ENCODE assay signal across 13 mouse cellular contexts in the genomic region with DNA sequence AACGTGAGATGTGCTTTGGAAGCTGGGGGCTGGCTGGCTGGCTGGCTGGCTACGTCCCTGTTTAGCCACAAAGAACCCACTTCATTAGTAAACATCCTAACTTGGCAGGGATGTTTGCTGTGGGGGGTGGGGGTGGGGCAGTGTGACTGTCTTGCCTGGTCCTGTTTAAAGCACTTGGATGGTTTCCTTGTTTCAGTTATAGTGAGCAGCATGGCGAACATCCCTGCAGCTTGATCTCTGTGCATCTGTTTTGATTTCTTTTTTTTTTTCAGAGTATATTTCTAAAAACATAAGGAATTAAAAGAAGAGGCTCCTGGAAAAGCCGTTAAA. TPM values are rescaled to one million over a fixed set of nuclear protein-coding genes. Genes with fewer than 3 reads are reported as not detected.
A peak's percentile ranks its signal among the peaks of the same experiment; 100 is the strongest.
DNase-seq lines count a peak whose midpoint lies in the region; ATAC-seq and TF ChIP-seq lines count a peak whose summit lies in the region.
"Had no signal": no experiment of that assay in that cellular context is flagged by ENCODE, and none has a peak within 500 bp of the region (broad histone marks: within the 10 kb centered on the region; RNA-seq: fewer than 3 reads in every experiment).

No protein-coding gene starts in this region.

- TF ChIP-seq CTCF in brain, embryonic 14.5 days (IDR thresholded peaks at IDR 0.05; ENCODE audit: borderline replicate concordance, extremely low read depth, insufficient read depth, insufficient read length): no peak

- H3K9me3 ChIP-seq in heart, embryonic 15.5 days (replicated peaks): no peaks in the 10 kb centered on the region
- no peaks in the 10 kb centered on the region for H3K9me3 ChIP-seq in heart, embryonic 10.5 days
- no peaks in the 10 kb centered on the region for H3K9me3 ChIP-seq in lung, embryonic 16.5 days (ENCODE audit: control insufficient read depth, low read length)
- H3K9me3 ChIP-seq: limb, embryonic 10.5 days had no signal

- TF ChIP-seq POLR2A in brain, embryonic 14.5 days (IDR thresholded peaks at IDR 0.05; ENCODE audit: borderline replicate concordance, extremely low read depth, insufficient read depth, insufficient read length, poor library complexity, severe bottlenecking): no peak

- WGBS in heart, embryonic 15.5 days: 53% methylated on average over 4 of the region's 4 CpGs
- WGBS in heart, embryonic 10.5 days: 56% methylated on average over 4 of the region's 4 CpGs
- WGBS in lung, embryonic 16.5 days: 33% methylated on average over 4 of the region's 4 CpGs

- H3K9ac ChIP-seq in heart, embryonic 15.5 days: no peak overlapping the region
- H3K9ac ChIP-seq in lung, embryonic 16.5 days (ENCODE audit: low read length): no peak overlapping the region

- peak overlapping the region; percentile 3; the same call in 1 of the 2 replicates for H3K27ac ChIP-seq in heart, embryonic 15.5 days
- no peak overlapping the region for H3K27ac ChIP-seq in heart, embryonic 10.5 days
- peak overlapping the region; percentile 34; the same call in 1 of the 2 replicates for H3K27ac ChIP-seq in lung, embryonic 16.5 days (ENCODE audit: low read length)
- H3K27ac ChIP-seq: limb, embryonic 10.5 days had no signal

- no peak for ATAC-seq in heart, embryonic 15.5 days (replicated peaks; ENCODE audit: insufficient number of reproducible peaks, insufficient read depth, low FRiP score, low read depth)
- ATAC-seq in lung, embryonic 16.5 days (ENCODE audit: low read depth): no peak; the same call in 1 of the 2 replicates
- peak; percentile 14 for ATAC-seq in megakaryocyte, adult 5-6 weeks (ENCODE audit: poor library complexity, severe bottlenecking)
- ATAC-seq in cerebellum, adult (ENCODE audit: insufficient number of reproducible peaks, low FRiP score, low TSS enrichment): no peak

- H3K4me3 ChIP-seq in heart, embryonic 15.5 days: no peak overlapping the region
- H3K4me3 ChIP-seq in heart, embryonic 10.5 days: no peak overlapping the region
- no peak overlapping the region for H3K4me3 ChIP-seq in lung, embryonic 16.5 days (ENCODE audit: low read length)
- H3K4me3 ChIP-seq: limb, embryonic 10.5 days had no signal

- H3K36me3 ChIP-seq in heart, embryonic 15.5 days: no peaks in the 10 kb centered on the region
- H3K36me3 ChIP-seq in heart, embryonic 10.5 days: no peaks in the 10 kb centered on the region
- H3K36me3 ChIP-seq in lung, embryonic 16.5 days (ENCODE audit: control insufficient read depth, insufficient read depth, low read length): no peaks in the 10 kb centered on the region
- H3K36me3 ChIP-seq: limb, embryonic 10.5 days had no signal

- peaks cover 8% of the 10 kb centered on the region for H3K4me1 ChIP-seq in heart, embryonic 15.5 days (replicated peaks)
- H3K4me1 ChIP-seq in heart, embryonic 10.5 days: peaks cover 13% of the 10 kb centered on the region
- peaks cover 7% of the 10 kb centered on the region; the same call in 1 of the 2 replicates for H3K4me1 ChIP-seq in lung, embryonic 16.5 days (replicated peaks; ENCODE audit: control insufficient read depth, insufficient read depth, low read length)

- H3K27me3 ChIP-seq in heart, embryonic 15.5 days: no peaks in the 10 kb centered on the region
- no peaks in the 10 kb centered on the region for H3K27me3 ChIP-seq in heart, embryonic 10.5 days (ENCODE audit: insufficient read depth, poor library complexity, severe bottlenecking)
- H3K27me3 ChIP-seq in lung, embryonic 16.5 days (ENCODE audit: control insufficient read depth, insufficient read depth, low read depth, low read length): no peaks in the 10 kb centered on the region

- DNase-seq in heart, embryonic 10.5 days (ENCODE audit: low spot score): no peak
- DNase-seq in lung, adult 18-20 months: no peak
- DNase-seq in brain, embryonic 14.5 days (ENCODE audit: low read depth): peak; percentile 81
- no peak for DNase-seq in cerebellum, adult 9-11 months
- DNase-seq: gastrocnemius, postnatal 25 days; heart, postnatal 10 days; kidney, adult 9 months; lung, postnatal 4 days had no signal

- no peak overlapping the region for H3K4me2 ChIP-seq in heart, embryonic 15.5 days
- peak overlapping the region; percentile 19; the same call in 1 of the 2 replicates for H3K4me2 ChIP-seq in lung, embryonic 16.5 days (ENCODE audit: low read depth, low read length)

RNA-seq across cellular contexts. Expression of gene Nav2, which starts 0.8 kb away (rescaled TPM):
- polyA plus RNA-seq in heart, embryonic 15.5 days (2015; fragmentation: Nextera tagmentation; extraction: Ambion mirVana): 30.7 and 40.0 TPM in 2 replicates
- polyA plus RNA-seq in heart, embryonic 10.5 days (2016; fragmentation: Nextera tagmentation; extraction: Ambion mirVana): 23.3 and 27.7 TPM in 2 replicates
- 27.3 and 33.8 TPM in 2 replicates for polyA plus RNA-seq in lung, embryonic 16.5 days (2015; fragmentation: Nextera tagmentation; extraction: Ambion mirVana)
- 10.1 and 28.3 TPM in 2 replicates for polyA plus RNA-seq in brain, embryonic 14.5 days (2012; rRNA removed)
- 9.8 and 10.5 TPM in 2 replicates for total RNA-seq in megakaryocyte, adult 5-6 weeks (2015)
- total RNA-seq in megakaryocyte, adult 5-6 weeks (2017): 4.6 and 7.2 TPM in 2 replicates

RNA-seq across cellular contexts. Expression of gene E2f8, which starts 27.9 kb away (rescaled TPM):
- polyA plus RNA-seq in heart, embryonic 15.5 days (2015; fragmentation: Nextera tagmentation; extraction: Ambion mirVana): 15.6 and 18.9 TPM in 2 replicates
- polyA plus RNA-seq in heart, embryonic 10.5 days (2016; fragmentation: Nextera tagmentation; extraction: Ambion mirVana): 21.9 and 25.4 TPM in 2 replicates
- 20.5 and 22.0 TPM in 2 replicates for polyA plus RNA-seq in lung, embryonic 16.5 days (2015; fragmentation: Nextera tagmentation; extraction: Ambion mirVana)
- polyA plus RNA-seq in brain, embryonic 14.5 days (2012; rRNA removed): 5.7 and 7.6 TPM in 2 replicates
- total RNA-seq in megakaryocyte, adult 5-6 weeks (2015): 129 and 131 TPM in 2 replicates
- total RNA-seq in megakaryocyte, adult 5-6 weeks (2017): 40.6 and 49.7 TPM in 2 replicates
